Mouse (Mus musculus) brown adipose tissue, adult 24 weeks (tissue): Measurements from ENCODE around the gene Zfp827. TPM values are rescaled to one million over a fixed set of nuclear protein-coding genes. Genes with fewer than 3 reads are reported as not detected.

Experiments used
- H3K27ac ChIP-seq: fragments of 200-500 bp; replicated peaks from 2 replicates; pipeline ENCODE4 v1.5.1; 2012; ENCODE audit warnings: low read depth, mild to moderate bottlenecking, low read length
- H3K4me1 ChIP-seq: fragments of 200-500 bp; 2 replicates; pipeline ENCODE4 v1.6.1; 2012; ENCODE audit warnings: low read length, mixed read lengths; ENCODE audit not compliant: control insufficient read depth, insufficient read depth, insufficient read length
- H3K4me3 ChIP-seq: fragments of 200-500 bp; 2 replicates; pipeline ENCODE4 v1.5.1; 2012; ENCODE audit warnings: low read depth, mild to moderate bottlenecking, low read length, moderate library complexity; ENCODE audit not compliant: insufficient read depth
- polyA plus RNA-seq: library from polyadenylated mRNA; stranded (reverse); fragments of >200 nt; gene quantifications from 2 replicates; pipeline ENCODE4 v1.2.4, GENCODE M21; 2012; ENCODE audit not compliant: missing spikeins, insufficient read depth, insufficient read length

The Zfp827 gene
- polyA plus RNA-seq, 1 experiment = 5.0 TPM

DNA sequence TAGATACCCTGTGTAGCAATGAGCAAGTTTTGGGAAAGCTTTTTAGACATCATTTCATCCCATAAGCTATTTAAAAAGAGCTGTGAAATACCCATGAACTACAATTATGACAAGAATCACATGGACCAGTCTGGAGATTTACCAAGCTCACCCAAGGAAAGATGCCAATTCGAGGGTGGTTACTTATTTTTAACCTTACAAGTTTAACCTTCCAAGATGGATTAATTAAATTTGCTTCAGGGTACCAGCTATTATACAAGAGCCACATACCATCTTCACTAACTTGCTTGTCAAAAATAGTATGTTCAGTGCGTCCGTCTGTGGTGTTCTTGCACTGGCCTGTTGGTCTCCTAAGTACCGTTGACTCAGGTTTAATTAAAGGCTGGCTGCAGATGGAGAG, 123.4 kb downstream of the Zfp827 start:
- H3K4me3 ChIP-seq = no peak overlapping the region
- peaks cover 4% of the 10 kb centered on the region for H3K4me1 ChIP-seq
- H3K27ac ChIP-seq = no peak overlapping the region

DNA sequence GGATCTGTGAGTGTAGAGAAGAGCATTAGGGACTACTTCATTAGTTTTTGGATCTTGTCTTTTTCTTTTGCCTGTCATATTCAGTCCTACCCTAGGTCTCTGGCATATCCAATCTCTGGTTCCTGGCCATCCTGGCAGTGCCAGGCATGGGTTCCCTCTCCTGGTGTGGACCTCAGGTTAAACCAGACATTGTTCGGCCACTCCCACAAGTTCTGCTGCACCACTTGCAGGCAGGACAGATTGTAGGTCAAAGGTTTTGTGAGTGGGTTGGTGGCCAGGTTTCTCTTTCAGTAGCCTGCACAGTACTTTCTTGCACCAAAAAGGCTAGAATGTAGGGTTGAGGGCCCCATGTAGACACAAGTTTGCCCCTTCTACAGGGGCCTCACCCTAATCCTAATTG, 125.0 kb downstream of the Zfp827 start:
- no peak overlapping the region for H3K27ac ChIP-seq
- peaks cover 4% of the 10 kb centered on the region for H3K4me1 ChIP-seq
- no peak overlapping the region for H3K4me3 ChIP-seq

DNA sequence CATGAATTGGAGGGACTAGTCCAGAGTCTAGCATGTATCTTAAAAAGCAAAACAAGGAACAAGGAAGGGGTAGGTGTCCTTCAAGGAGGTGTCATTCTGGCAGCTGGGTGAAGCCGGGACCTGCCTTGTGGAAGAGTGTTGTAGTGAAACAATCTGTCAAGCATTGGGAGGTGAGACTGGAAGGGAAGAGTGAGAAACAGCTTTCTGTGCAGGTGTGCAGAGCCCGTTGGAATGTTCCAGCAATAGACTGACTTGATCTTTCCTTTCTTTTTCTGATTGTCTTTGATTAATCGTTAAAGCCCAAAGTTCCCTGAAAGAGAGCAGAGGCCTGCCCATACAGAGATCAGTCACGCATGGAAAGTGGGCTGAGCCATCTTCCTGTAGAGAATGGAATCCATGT, 125.4 kb downstream of the Zfp827 start:
- Histone ChIP-seq H3K27ac (no peak overlapping the region), H3K4me3 (no peak overlapping the region), H3K4me1 (peaks cover 4% of the 10 kb centered on the region)

DNA sequence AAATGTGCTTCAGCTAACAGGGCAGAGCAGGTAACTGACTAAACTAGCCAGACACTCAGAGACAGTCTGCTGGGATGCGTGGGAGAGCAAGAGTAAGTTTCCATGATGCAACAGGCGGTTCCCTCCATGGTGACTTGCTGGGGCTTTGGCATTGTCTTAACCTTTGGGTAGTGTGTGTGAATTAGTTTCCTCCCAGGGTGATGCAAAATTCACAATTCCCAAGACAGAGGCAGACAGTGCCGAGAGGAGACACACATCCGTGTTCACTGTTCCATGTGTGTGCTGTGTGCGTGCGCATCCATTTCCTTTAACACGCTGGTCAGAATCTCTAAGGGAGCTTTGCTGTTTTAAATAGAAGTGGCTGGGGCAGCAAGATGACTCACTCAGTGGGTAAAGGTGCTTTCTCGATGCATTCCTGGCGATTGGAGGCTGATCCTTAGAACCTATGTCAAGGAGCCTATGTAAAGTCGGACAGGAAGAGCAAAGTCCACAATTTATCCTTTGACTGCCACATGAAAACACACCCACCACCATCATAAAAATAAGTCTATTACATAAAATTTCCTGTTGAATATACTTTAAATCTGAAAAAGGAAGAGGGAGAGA, 127.4 kb downstream of the Zfp827 start:
- Histone ChIP-seq H3K27ac (no peak overlapping the region), H3K4me3 (no peak overlapping the region), H3K4me1 (peaks cover 9% of the 10 kb centered on the region)

DNA sequence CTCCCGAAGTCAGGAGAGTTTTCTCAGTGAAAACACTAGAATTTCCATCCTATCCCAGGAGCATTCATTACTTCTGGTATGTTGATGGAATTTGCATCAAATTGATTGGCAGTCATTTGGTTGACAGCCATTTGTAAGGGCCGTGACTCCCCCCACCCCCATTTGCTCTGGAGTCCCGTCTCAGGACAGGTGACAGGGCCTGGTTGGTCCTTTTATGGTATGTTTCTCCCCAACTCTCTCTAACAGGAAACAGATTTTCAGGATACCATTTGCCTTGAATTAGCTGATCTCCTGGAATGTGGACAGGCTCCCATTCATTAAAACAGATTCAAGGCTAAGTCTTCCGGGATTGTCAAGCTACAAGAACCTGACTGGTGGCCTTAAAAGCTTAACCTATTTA, 129.1 kb downstream of the Zfp827 start:
- no peak overlapping the region for H3K27ac ChIP-seq
- H3K4me1 ChIP-seq = peaks cover 15% of the 10 kb centered on the region
- no peak overlapping the region for H3K4me3 ChIP-seq

DNA sequence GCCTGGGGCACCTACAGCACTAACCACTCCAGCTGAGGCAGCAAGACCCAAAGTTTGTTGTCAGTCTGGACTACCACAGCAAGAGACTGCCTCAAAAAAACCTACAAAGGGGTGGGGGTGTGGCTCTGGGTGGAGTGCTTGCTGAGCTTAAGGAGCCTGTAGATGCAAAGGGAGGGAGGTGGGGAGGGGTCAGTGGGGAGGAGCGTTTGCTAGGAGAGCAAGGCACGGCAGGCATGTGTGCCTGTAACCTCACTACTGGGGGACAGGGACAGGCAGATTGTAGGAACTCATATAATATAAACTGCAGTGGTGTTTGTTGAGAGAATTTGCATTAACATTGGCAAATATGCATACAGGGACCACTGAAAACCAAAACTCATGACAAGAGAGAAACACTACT, 130.1 kb downstream of the Zfp827 start:
- peaks cover 20% of the 10 kb centered on the region for H3K4me1 ChIP-seq
- no peak overlapping the region for H3K4me3 ChIP-seq
- H3K27ac ChIP-seq = no peak overlapping the region

DNA sequence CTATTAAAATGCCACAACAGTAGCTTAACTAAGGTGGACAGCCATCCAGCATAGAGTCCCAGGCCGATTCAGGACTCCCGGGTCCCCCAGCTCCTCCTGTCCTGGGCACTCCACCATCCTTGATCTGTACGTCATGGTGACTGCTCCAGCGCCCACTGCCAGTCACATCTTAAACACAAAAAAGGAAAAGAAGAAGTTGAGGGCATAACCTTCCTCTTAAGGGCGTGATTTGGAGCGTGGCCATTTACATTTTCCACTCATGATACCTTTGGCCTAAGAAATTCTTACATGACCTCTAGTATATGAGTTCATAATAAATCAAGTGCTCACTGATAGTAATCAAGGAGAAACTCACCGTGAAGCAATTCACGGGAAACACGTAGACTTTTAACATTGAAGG, 131.2 kb downstream of the Zfp827 start:
- peaks cover 20% of the 10 kb centered on the region for H3K4me1 ChIP-seq
- no peak overlapping the region for H3K4me3 ChIP-seq
- H3K27ac ChIP-seq = no peak overlapping the region

DNA sequence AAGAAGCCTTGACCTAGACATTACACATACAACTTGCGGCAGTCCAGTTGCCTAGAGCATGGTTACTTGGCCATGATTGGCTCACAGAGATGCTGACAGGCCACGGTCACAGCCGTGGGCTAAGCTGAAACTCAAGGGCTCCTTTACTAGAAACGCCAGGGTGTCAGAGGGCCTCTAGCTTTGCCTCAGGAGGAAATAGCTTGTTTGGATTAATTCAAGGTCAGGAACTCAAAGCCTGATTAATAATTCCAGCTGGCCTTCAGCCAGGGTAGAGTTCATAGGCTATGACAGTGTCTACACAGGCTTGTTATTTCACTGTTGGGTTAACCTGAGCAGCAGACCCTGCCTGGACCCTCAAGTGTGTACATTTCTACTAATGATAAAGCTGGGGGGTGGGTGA, 132.1 kb downstream of the Zfp827 start:
- Histone ChIP-seq H3K27ac (peak overlapping the region; percentile 59), H3K4me3 (no peak overlapping the region), H3K4me1 (peaks cover 20% of the 10 kb centered on the region)

DNA sequence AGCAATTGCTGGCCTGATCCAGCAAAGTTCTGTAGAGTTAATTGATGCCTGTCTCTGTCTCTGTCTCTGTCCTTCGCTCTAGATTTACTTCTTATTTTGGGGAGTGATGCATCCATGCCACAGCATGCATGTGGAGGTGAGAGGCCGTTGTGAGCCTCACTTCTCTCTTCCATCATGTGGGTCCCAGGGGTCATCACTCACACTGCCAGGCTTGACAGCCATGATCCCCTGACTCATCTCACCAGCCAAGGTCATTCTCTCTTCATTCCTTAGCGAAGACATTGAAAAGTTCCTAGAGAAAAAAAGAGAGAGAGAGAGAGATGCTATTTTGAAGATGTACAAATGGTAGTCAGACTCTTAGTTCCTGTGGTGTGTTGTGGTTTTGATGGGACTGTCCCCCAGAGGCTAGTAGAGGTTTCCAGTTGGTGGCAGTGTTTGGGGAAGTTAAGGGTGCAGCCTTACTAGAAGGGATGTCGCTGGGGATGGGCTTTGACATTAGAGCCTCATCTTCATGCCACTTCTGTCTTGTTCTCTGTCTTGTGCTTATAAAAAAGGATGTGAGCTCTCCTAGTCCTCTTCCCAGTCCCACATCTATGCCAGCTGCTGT, 133.0 kb downstream of the Zfp827 start:
- Histone ChIP-seq H3K4me1 (peaks cover 20% of the 10 kb centered on the region), H3K27ac (peak overlapping the region; percentile 16; the same call in 1 of the 2 replicates)

DNA sequence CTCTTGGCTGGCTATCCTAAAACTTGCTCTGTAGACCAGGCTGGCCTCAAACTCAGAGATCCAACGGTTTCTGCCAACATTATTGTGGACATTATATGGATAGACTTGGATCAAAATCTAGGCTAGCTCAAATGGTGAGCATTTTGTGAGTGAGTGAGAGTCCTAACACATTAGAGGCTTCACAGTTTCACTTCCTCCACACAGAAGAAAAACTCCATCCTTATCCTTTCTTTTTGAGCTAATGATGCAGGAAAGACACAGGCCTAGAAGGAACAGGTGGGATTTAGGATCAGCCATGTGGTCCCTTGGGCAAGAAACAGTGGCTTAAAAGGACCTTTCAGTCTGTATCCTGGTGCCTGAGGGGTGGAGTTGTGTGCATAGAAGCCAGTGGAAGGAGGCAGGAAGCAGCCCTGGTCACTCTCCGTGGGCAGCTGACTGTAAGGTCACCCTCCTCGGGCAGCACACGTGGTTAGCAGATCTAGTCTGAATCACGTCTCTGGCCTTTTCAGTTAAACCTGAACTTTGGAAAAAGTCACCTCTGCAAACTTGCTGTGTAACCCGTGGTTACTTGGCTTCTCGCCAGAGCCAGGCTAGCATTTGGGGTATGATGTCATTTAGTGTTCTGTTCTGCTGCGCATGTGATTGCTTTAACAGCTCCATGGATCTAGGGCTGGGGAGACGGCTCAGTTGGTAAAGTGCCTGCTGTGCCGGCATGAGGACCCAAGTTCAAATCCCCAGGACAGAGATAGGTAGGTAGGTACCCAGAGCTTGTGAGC, 134.5 kb downstream of the Zfp827 start:
- Histone ChIP-seq H3K4me3 (no peak overlapping the region), H3K4me1 (peaks cover 20% of the 10 kb centered on the region), H3K27ac (peak overlapping the region; percentile 75)

More for the DNA sequence above, 133.0 kb downstream of the Zfp827 start:
- no peak overlapping the region for H3K4me3 ChIP-seq

DNA sequence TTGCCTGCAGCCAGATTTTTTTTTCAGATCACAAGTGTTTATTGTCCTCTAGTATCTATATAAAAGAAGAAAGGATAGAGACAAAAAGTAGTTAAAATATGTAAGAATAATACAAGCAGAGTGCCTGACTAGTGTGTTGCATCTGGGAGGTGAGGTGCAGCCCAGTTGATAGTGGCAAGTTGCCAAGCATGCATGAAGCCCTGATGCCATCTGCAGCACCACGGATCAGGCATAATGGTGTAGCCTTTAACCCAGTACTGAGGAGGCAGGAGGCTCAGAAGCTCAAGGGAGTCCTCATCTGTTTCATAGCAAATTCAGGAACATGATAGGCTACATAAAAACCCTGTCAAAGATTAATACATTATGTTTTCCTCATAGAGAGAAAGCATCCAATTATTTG, 136.1 kb downstream of the Zfp827 start:
- no peak overlapping the region for H3K27ac ChIP-seq
- no peak overlapping the region for H3K4me3 ChIP-seq
- H3K4me1 ChIP-seq = peaks cover 20% of the 10 kb centered on the region

DNA sequence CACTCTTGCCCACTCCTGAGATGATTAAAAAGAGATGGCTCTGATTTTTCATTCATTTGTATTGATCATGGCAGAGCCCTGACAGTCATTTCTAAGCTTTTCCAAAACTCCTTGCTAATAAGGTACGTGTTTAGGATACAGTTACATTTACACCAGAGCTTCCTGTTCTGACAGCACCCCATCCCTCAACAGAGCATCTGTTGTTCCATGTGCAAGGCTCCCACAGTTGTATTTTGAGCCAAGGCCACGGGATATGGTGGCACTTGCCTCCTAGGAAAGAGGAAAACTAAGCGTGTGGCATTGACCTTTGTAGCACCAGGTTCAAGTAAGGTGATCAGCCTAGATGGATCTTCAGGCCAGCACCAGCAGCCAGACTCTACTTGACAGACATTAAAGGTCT, 137.0 kb downstream of the Zfp827 start:
- Histone ChIP-seq H3K4me1 (peaks cover 16% of the 10 kb centered on the region), H3K27ac (no peak overlapping the region), H3K4me3 (no peak overlapping the region)

DNA sequence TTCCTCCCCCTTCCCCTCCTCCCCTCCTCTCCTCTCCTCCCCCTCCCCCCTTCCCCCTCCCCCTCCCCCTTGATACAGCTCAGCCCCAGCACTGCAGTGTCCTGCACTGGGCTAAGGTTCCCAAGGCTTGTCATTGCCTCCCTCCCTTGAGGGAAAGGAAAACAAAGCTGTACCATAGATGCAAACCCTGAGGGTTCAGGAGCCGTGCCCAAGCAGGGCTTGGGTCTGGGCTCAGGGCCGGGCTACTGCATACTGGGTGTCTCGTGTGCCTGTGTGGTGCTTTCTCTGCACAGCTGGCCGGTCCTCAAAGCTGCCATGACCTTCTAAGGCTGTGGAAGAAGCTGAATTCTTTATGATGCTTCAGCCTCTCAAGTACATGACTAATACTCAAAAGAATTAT, 145.4 kb downstream of the Zfp827 start:
- no peak overlapping the region for H3K27ac ChIP-seq
- H3K4me1 ChIP-seq = no peaks in the 10 kb centered on the region; the same call in 1 of the 2 replicates
- H3K4me3 ChIP-seq = no peak overlapping the region

DNA sequence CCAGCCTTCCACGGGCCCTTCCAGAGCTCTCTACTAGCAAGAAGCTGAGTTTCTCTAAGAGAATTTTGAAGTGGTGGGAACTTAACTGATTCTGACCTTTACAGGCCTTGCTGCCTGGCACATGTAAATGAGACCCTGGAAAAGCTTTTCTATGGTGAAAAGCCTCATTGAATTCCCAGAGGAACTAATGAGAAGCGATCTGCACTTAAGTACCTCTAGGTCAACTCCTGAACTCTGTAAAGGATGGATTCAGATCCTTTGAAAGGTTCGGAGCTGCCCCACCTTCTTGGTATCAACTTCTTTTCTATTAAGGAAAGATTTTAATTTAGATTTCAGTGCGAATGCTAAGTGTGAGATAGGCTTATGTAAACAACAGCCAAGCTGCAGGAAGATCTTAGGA, 147.8 kb downstream of the Zfp827 start:
- H3K27ac ChIP-seq = no peak overlapping the region
- H3K4me3 ChIP-seq = no peak overlapping the region
- no peaks in the 10 kb centered on the region; the same call in 1 of the 2 replicates for H3K4me1 ChIP-seq

DNA sequence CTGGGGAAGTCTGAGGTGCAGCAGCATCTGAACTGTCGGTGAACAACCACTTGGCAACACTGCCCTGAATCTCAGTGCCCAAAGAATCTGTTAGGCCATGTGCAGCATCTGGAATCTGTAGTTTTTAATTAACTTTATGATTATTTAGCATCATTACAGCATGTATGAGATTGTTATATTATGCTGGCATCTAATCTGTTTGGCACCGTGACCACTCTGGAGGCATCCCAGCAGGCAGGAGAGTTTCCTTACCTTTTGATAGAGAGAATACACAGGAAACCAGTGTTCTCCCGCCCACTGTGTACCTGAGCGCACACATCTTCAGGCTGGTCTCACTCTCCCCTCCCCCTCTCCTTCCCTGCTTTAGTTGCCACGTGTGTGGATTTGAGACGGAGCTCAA, 151.4 kb downstream of the Zfp827 start:
- no peaks in the 10 kb centered on the region for H3K4me1 ChIP-seq
- no peak overlapping the region for H3K27ac ChIP-seq

DNA sequence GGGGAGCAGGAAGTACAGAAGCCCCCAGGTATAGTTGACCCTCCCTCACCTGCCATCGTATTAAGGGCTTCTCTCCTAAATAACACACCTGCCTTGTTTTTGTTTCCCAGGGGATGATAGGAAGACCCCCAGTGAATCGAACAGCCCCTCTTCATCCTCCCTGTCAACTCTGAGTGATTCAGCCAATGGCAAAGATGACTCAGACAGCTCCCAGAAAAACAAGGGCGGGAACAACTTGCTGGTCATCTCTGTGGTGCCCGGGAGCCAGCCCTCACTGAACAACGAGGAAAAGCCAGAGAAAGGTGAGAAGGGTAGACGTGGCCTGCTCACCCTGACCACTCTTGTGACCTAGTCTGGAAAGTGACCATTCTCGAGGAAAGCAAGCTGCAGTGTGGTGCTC, 157.3 kb downstream of the Zfp827 start:
- no peaks in the 10 kb centered on the region for H3K4me1 ChIP-seq
- no peak overlapping the region for H3K27ac ChIP-seq
- H3K4me3 ChIP-seq = no peak overlapping the region

More for the DNA sequence above, 151.4 kb downstream of the Zfp827 start:
- no peak overlapping the region for H3K4me3 ChIP-seq
